Mouse (Mus musculus) spleen, adult 2 months (tissue): ENCODE measurements at regions not wholly inside any gene's neighbourhood (a gene's known extent, or its start where the extent isn't known, plus 50 kb on each side); places are given as distances from the start of the nearest gene placed in this dataset.

Experiments used
- CTCF ChIP-seq: fragments of 200-500 bp; IDR thresholded peaks from 2 replicates; pipeline ENCODE4 v1.5.1; 2011; ENCODE audit warnings: mild to moderate bottlenecking, inconsistent platforms; ENCODE audit not compliant: insufficient read depth, insufficient read length, insufficient replicate concordance; ENCODE audit errors: extremely low read depth
- POLR2A ChIP-seq: fragments of 200-500 bp; IDR thresholded peaks from 2 replicates; pipeline ENCODE4 v1.6.1; 2011; ENCODE audit warnings: low read depth, low read length, inconsistent platforms

DNA sequence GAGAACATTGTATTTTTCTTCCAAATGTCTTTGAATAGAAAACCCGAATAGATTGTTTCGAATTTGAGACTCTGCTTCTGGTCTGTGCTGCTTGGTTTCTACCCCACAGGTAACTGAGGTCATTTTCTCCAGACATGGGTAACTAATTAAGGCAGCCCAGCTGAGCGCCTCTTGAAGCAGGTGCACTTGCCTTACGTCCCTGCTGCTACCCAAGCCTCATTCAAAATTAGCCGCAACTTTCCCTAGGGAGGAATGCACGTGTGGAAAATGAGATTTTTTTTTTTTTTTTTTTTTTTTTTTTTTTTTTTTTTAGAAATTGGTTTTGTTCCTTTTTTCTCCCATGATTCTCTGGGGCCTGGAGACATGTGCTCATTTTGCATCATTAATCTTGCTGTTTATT is 245.1 kb downstream of the Slc30a10 start:
- TF ChIP-seq CTCF (no peak), POLR2A (no peak)
